Mouse (Mus musculus) spleen, adult 2 months (tissue): ENCODE data around the gene Pttg1ip.

Experiments used
- CTCF ChIP-seq: fragments of 200-500 bp; IDR thresholded peaks from 2 replicates; pipeline ENCODE4 v1.5.1; 2011; ENCODE audit warnings: mild to moderate bottlenecking, inconsistent platforms; ENCODE audit not compliant: insufficient read depth, insufficient read length, insufficient replicate concordance; ENCODE audit errors: extremely low read depth
- POLR2A ChIP-seq: fragments of 200-500 bp; IDR thresholded peaks from 2 replicates; pipeline ENCODE4 v1.6.1; 2011; ENCODE audit warnings: low read depth, low read length, inconsistent platforms

GRCm38 (mm10) chr10:77569973-77570658 is 11.4 kb upstream of the Pttg1ip start:
- no peak for TF ChIP-seq CTCF
- no peak for TF ChIP-seq POLR2A
